Mouse (Mus musculus): ENCODE measurements at regions not wholly inside any gene's neighbourhood (a gene's known extent, or its start where the extent isn't known, plus 50 kb on each side); places are given as distances from the start of the nearest gene placed in this dataset.

DNA sequence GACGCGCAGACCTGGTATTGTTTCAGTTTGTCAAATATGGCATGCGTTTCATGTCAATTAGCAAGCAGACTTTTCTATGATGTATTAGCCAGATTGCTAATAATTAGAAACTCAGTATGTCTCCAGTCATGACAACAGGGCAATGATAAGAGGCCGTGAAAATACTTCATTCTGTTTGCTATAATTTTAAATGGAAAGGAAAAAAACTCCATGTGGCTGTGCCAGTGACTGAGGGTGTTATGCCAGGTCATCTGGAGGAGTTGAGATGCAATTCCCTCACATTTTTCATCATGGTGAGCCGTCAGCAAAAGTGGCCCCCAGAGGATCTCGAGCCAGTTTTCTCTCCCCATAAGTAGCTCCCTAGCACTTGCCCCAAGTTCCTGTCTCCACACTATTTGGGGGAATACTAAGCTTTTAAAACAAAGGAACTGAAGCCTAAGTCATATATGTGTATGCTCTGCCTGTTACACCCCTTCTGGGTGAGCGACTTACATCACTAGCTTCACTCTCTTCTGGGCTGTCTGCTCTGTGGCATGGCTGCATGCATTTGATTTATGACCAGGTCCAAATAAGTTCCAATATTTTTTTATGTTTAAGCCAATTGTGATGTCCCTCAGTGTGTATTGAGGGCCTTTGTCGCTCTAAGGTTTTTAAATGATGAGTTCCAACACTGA is 681.4 kb downstream of the Utrn start:
- no peak for ATAC-seq (replicated peaks; ENCODE audit: low read depth, poor library complexity, severe bottlenecking)

DNA sequence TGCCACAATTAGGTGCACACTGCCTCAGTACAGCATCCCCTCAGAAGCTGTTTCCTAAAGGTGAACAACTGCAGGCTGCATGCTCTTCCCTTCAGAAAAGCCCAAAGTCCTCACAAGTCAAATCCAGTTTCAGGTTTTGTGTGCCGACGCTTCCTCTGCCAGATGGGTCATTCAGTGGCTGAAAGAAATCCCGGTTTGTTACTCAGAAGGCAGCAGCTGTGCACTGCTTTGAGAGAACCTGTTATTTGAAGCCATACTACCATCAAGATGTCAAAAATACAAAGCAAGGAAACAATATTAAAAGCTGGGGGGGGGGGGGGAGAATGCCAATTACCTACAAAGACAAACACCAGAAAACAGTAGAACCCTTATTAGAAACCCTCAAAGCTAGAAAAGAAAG is 678.7 kb downstream of the Utrn start:
- no peak for ATAC-seq (replicated peaks; ENCODE audit: low read depth, poor library complexity, severe bottlenecking)

DNA sequence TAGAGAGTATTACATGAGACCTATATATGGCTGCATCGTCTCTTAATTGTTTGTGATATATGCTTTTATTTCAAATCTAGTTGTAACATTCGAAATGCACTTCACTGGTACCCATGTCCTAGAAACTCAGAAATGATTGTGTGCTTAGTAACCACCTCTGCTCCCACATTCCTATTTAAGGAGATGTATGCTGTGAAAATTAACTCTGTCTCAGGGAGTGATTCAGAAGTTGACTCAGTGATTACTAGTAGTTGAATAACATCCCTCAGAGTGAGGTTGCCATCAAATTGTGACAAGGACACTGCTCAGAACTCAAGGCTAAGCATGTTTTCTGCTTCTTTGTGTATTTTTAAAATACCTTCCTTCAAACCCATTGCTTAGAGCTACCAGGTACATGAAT is 661.9 kb downstream of the Utrn start:
- no peak for ATAC-seq (replicated peaks; ENCODE audit: low read depth, poor library complexity, severe bottlenecking)

DNA sequence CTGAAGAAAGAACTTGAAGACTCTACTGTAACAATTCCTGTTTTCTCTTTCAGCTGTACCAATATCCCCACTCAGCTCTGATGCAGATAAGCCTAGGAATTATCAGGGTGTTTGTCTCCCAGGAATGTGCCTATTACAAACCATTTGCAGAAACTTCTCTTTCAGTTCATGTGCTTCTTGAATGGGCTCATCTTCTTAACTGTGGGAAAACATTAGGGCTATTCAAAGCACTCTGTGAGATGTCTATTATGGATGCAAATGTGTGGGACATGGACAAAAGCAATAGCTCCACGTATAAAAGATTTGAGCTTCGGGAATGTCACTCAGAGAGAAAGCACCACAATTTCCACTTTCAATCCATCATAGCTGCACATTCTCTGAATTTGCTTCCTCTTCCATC is 659.0 kb downstream of the Utrn start:
- no peak for ATAC-seq (replicated peaks; ENCODE audit: low read depth, poor library complexity, severe bottlenecking)

DNA sequence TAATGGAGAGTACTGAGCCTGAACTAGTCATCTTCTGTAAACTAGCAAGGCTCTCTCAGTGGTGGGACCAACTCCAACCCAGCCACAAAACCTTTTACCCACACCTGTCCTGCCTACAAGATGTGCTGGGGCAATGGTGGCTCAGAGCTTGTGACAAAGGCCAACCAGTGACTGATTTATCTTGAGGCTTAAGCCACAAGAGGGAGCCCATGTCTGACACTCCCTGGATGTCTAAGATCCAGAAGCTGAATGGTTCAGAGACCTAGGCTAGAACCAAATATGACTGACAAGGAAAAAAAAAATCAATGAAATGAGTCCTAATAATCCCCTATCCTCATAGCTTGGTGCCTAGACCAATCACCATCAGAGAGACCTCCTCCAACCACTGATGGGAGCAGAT is 650.3 kb downstream of the Utrn start:
- ATAC-seq (replicated peaks; ENCODE audit: low read depth, poor library complexity, severe bottlenecking), result peak; percentile 52; the same call in 1 of the 2 replicates

DNA sequence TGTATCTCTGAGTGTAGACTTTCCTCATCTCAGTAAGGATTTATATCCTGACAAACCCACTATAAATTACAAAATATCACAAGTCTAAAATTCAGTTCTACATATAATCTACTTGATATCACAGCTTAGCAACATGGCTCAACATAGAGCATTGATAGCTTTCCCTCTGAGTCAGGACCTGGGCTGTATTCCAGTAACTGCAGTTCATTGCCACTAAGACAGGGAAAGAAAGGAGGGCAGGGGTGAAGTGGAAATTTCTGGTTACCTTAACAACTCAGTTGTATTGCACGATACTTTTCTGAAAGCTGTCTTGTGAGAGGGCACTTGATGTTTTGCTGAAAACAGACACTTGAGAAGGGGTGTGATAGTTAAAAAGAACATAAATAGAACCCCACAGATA is 635.0 kb downstream of the Utrn start:
- no peak for ATAC-seq (replicated peaks; ENCODE audit: low read depth, poor library complexity, severe bottlenecking)

DNA sequence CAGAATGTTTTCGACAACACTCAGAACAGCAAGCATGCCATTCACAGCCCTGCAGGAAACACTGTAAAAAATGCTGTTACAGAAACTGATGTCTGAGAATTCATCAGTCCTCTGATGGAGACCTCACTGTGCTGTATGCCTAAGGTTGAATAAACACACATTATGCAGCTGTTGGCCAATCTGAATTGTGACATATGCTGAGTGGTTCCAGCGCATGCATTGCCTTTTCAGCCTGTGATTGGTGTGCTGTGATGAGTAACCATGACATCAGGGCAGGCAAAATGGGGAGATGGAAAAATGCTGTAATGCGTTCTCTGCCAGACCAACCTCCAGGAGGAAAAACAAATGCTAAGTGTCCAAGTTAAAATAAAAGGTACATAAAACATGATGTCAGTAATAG is 620.3 kb downstream of the Utrn start:
- no peak for ATAC-seq (replicated peaks; ENCODE audit: low read depth, poor library complexity, severe bottlenecking)

DNA sequence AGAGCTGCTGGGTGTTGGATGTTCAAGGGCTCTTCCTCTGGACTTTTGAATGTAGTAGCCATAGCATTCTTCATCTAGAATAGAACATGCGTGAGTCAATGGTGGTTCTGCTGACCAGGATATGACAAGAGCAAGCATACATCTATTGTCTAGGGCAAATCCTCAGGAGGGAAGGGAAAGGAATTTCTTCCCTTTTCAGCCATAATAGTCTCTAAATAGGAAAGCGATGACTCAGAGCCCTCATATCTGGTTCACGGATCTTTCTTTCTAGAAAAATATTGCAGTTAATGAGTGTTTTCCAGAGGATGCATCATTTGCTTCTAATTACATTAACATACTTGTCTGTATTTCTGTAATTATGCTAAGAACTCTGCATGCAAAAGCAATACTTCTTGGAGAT is 615.9 kb downstream of the Utrn start:
- ATAC-seq (replicated peaks; ENCODE audit: low read depth, poor library complexity, severe bottlenecking), result no peak

DNA sequence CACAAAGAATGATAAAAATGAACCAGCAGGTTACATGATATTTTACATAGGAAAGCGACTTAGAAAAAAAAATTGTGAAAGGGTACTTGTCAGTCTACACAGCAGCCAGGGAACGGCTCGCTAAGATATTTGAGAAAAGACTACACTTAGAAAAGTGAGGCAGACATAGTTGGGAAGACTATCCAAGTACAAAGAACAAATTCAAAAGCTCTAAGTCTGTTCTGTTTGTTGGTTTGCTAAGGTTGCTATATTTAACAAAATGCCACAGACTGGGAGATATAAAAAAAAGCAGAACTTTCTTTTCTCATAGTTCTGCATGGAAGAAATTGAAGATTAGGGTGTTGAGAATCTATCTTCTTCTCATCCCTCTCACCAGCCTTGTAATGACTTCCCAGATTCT is 583.5 kb downstream of the Utrn start:
- no peak for ATAC-seq (replicated peaks; ENCODE audit: low read depth, poor library complexity, severe bottlenecking)

DNA sequence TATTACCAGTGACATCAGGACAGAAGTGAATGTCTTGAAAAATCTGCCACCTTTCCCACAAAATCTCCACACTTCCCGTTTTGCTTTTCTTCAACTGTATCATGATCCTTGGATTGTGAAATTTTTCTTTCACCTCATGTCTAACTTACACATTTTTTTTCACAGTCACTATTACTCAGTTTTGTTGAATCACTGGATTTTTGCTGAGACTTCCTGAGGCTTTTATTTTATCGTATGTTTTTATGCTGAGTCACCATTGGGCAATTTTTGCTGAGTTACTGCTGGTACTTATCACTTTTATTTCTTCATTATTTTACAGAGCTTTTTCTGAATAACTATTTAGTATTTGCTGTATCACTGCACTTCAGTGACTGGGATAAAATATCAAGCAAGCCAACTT is 570.3 kb downstream of the Utrn start:
- no peak for ATAC-seq (replicated peaks; ENCODE audit: low read depth, poor library complexity, severe bottlenecking)

DNA sequence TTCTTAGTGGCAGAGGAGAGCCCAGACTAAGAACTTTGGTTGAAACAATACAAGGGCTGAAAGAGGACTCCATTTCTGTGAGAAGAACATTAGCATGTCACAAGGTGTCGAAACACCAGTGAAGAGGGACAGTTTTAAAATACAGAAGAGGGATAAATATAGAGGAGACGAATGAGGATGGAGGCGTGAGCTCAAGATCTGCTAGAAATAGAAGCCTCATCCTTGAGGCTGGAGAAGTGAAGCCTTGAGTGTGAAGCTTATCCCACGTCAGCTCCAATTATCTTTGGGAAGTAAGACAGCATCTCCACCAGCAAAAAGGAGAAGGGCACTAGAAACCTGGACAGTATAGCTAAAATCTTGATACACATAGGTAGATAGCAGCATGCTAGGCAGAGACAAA is 566.8 kb downstream of the Utrn start:
- no peak for ATAC-seq (replicated peaks; ENCODE audit: low read depth, poor library complexity, severe bottlenecking)

DNA sequence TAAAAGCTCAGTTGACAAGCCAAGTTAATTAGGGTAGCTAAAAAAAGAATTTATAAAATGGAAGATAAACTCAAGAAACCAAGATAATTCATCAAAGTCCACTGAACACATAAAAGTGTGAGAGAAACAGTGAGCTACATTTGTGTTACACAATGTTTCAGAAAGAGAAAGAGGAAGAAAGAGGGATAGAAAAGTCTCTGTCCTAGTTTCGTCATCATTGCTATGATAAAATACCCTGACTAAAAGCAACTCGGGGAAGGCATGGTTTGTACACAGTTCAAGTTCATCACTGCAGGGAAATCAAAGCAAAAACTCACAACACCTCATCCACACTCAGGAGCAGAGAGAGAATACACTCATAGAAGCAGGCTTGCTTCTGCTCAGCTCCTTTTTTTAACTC is 548.9 kb downstream of the Utrn start:
- no peak for ATAC-seq (replicated peaks; ENCODE audit: low read depth, poor library complexity, severe bottlenecking)
